Mouse (Mus musculus): Measurements from ENCODE around the gene Ccne1. TPM values are rescaled to one million over a fixed set of nuclear protein-coding genes. Genes with fewer than 3 reads are reported as not detected.

The Ccne1 gene
- total and polyA plus RNA-seq, 2 experiments from 2014 or later: 9.0 to 16.3 TPM

GRCm38 (mm10) chr7:38085573-38086211 is 21.6 kb downstream of the Ccne1 start:
- Histone ChIP-seq H3K36me3 (replicated peaks; ENCODE audit: control insufficient read depth, insufficient read depth, low read length) (no peaks in the 10 kb centered on the region), H3K4me1 (ENCODE audit: control insufficient read depth, insufficient read depth) (peaks cover 10% of the 10 kb centered on the region), H3K4me3 (ENCODE audit: low read depth, low read length) (peak overlapping the region; percentile 41), H3K9ac (replicated peaks; ENCODE audit: low read depth, low read length) (no peak overlapping the region; the same call in 1 of the 2 replicates), H3K9me3 (replicated peaks; ENCODE audit: control insufficient read depth, low read length) (no peaks in the 10 kb centered on the region), H3K27me3 (ENCODE audit: control insufficient read depth, insufficient read depth, low read length) (no peaks in the 10 kb centered on the region), H3K4me2 (ENCODE audit: low read depth, low read length) (peak overlapping the region; percentile 64), H3K27ac (ENCODE audit: low read depth) (peak overlapping the region; percentile 13; the same call in 1 of the 2 replicates)
- WGBS: 2% methylated on average over 35 of the region's 35 CpGs
- ATAC-seq (ENCODE audit: insufficient read depth, low read depth) (peak; percentile 34), DNase-seq (ENCODE audit: low spot score) (peak; percentile 65)
- TF ChIP-seq CTCF (IDR thresholded peaks at IDR 0.05; ENCODE audit: low read depth) (peak; percentile 36; the same call in 1 of the 2 replicates), EP300 (IDR thresholded peaks at IDR 0.05; ENCODE audit: low read depth) (no peak)

DNA sequence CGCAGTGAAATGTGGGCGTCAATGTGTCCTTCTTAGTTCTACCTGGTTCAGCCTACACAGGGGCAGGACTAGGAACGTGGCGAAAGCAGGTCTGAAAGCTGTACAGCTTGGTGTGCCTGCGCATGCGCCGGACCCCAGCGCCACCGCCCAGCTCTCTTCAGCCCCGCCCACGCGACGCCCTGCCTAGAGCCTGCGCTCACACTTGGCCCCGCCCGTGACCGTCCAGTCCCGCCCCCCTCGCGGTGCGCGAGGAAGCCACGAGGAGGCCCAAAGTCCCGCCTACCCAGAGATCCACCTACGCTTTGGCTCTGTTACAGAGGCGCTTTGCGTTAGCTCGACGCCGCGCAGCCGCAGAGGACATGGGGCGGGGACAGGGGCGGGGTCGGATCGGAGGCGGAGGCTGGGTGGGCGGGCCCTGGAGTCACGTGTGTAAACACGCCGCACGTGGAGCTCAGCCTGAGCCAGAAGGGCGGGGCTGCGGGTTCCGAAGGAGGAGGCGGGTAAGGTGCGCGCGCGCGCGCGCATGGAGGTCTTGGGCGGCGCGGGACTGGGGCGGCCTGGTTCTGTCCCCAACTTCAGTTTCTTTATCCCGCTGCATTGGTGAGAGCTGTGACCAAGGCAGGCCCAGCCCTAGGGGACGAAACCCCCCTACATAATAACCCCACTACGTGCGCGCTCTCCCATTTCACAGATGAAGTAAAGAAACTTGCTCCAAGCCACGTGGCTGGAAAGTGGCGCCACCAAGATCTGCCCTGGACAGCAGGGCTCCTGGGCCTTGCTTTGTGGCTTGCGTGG is 22.4 kb downstream of the Ccne1 start:
- peak; percentile 99 for DNase-seq (ENCODE audit: low spot score)
- Histone ChIP-seq H3K4me1 (ENCODE audit: control insufficient read depth, insufficient read depth) (peaks cover 10% of the 10 kb centered on the region), H3K27me3 (ENCODE audit: control insufficient read depth, insufficient read depth, low read length) (no peaks in the 10 kb centered on the region), H3K9me3 (replicated peaks; ENCODE audit: control insufficient read depth, low read length) (no peaks in the 10 kb centered on the region), H3K4me2 (ENCODE audit: low read depth, low read length) (peak overlapping the region; percentile 64), H3K9ac (replicated peaks; ENCODE audit: low read depth, low read length) (0 out of 2 replicates have a peak overlapping the region, but pooled peaks have one; percentile 31), H3K27ac (ENCODE audit: low read depth) (0 out of 2 replicates have a peak overlapping the region, but pooled peaks have one; percentile 13), H3K4me3 (ENCODE audit: low read depth, low read length) (peak overlapping the region; percentile 41), H3K36me3 (replicated peaks; ENCODE audit: control insufficient read depth, insufficient read depth, low read length) (no peaks in the 10 kb centered on the region)
- peak; percentile 97 for ATAC-seq (ENCODE audit: insufficient read depth, low read depth)
- TF ChIP-seq EP300 (IDR thresholded peaks at IDR 0.05; ENCODE audit: low read depth): no peak
- no peak for TF ChIP-seq CTCF (IDR thresholded peaks at IDR 0.05; ENCODE audit: low read depth)
- 0% methylated on average over 65 of the region's 65 CpGs for WGBS

GRCm38 (mm10) chr7:38082971-38083370 is 24.4 kb downstream of the Ccne1 start:
- ATAC-seq (ENCODE audit: insufficient read depth, low read depth): no peak
- no peak overlapping the region for H3K27ac ChIP-seq (ENCODE audit: low read depth)
- TF ChIP-seq EP300 (IDR thresholded peaks at IDR 0.05; ENCODE audit: low read depth): no peak
- TF ChIP-seq CTCF (IDR thresholded peaks at IDR 0.05; ENCODE audit: low read depth): no peak

GRCm38 (mm10) chr7:38077189-38077588 is 30.1 kb downstream of the Ccne1 start:
- ATAC-seq (ENCODE audit: insufficient read depth, low read depth): no peak
- no peak for TF ChIP-seq EP300 (IDR thresholded peaks at IDR 0.05; ENCODE audit: low read depth)
- no peak for TF ChIP-seq CTCF (IDR thresholded peaks at IDR 0.05; ENCODE audit: low read depth)

More at GRCm38 (mm10) chr7:38082971-38083370, 24.4 kb downstream of the Ccne1 start:
- Histone ChIP-seq H3K4me2 (ENCODE audit: low read depth, low read length) (no peak overlapping the region), H3K36me3 (replicated peaks; ENCODE audit: control insufficient read depth, insufficient read depth, low read length) (no peaks in the 10 kb centered on the region), H3K4me1 (ENCODE audit: control insufficient read depth, insufficient read depth) (peaks cover 10% of the 10 kb centered on the region), H3K27me3 (ENCODE audit: control insufficient read depth, insufficient read depth, low read length) (no peaks in the 10 kb centered on the region), H3K9me3 (replicated peaks; ENCODE audit: control insufficient read depth, low read length) (no peaks in the 10 kb centered on the region), H3K9ac (replicated peaks; ENCODE audit: low read depth, low read length) (no peak overlapping the region), H3K4me3 (ENCODE audit: low read depth, low read length) (no peak overlapping the region)
- DNase-seq (ENCODE audit: low spot score): no peak

DNA sequence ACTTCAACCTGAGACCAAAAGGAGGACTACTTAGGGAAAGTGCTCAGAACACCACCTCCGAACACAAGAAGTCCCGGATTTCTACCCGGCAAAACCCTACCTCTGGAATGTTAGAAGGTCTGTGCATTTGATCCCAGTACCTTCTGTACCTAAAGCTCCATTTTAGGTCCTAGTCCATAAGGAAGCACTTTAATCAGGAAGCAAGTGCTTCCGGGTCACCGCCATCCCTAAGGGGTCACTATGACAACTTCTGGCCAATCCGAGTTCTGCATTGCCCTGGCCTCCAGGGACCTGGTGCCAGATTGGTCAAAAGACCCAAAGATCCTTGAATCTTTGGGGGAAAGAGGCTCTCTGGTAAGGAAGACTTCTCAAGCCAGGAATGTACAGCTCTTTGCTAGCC is 31.8 kb downstream of the Ccne1 start:
- WGBS: 60% methylated on average over 6 of the region's 6 CpGs
- TF ChIP-seq EP300 (IDR thresholded peaks at IDR 0.05; ENCODE audit: low read depth): no peak
- TF ChIP-seq CTCF (IDR thresholded peaks at IDR 0.05; ENCODE audit: low read depth): no peak
- Histone ChIP-seq H3K4me2 (ENCODE audit: low read depth, low read length) (no peak overlapping the region), H3K27me3 (ENCODE audit: control insufficient read depth, insufficient read depth, low read length) (peaks cover 2% of the 10 kb centered on the region; the same call in 1 of the 2 replicates), H3K36me3 (replicated peaks; ENCODE audit: control insufficient read depth, insufficient read depth, low read length) (no peaks in the 10 kb centered on the region), H3K27ac (ENCODE audit: low read depth) (no peak overlapping the region), H3K4me1 (ENCODE audit: control insufficient read depth, insufficient read depth) (no peaks in the 10 kb centered on the region; the same call in 1 of the 2 replicates), H3K9ac (replicated peaks; ENCODE audit: low read depth, low read length) (no peak overlapping the region), H3K9me3 (replicated peaks; ENCODE audit: control insufficient read depth, low read length) (no peaks in the 10 kb centered on the region), H3K4me3 (ENCODE audit: low read depth, low read length) (no peak overlapping the region)
- ATAC-seq (ENCODE audit: insufficient read depth, low read depth) (no peak), DNase-seq (ENCODE audit: low spot score) (no peak)

More at GRCm38 (mm10) chr7:38077189-38077588, 30.1 kb downstream of the Ccne1 start:
- H3K27ac ChIP-seq (ENCODE audit: low read depth): no peak overlapping the region
- no peaks in the 10 kb centered on the region for H3K36me3 ChIP-seq (replicated peaks; ENCODE audit: control insufficient read depth, insufficient read depth, low read length)
- no peaks in the 10 kb centered on the region; the same call in 1 of the 2 replicates for H3K4me1 ChIP-seq (ENCODE audit: control insufficient read depth, insufficient read depth)
- no peak overlapping the region for H3K4me3 ChIP-seq (ENCODE audit: low read depth, low read length)
- peaks cover 2% of the 10 kb centered on the region; the same call in 1 of the 2 replicates for H3K27me3 ChIP-seq (ENCODE audit: control insufficient read depth, insufficient read depth, low read length)
- H3K9ac ChIP-seq (replicated peaks; ENCODE audit: low read depth, low read length): no peak overlapping the region
- WGBS: 56% methylated on average over 7 of the region's 7 CpGs
- H3K4me2 ChIP-seq (ENCODE audit: low read depth, low read length): no peak overlapping the region
- no peak for DNase-seq (ENCODE audit: low spot score)
- H3K9me3 ChIP-seq (replicated peaks; ENCODE audit: control insufficient read depth, low read length): no peaks in the 10 kb centered on the region

Data from heart, postnatal 0 days (tissue).